Mouse (Mus musculus): ENCODE measurements around the gene Ppp6r2. TPM values are rescaled to one million over a fixed set of nuclear protein-coding genes. Genes with fewer than 3 reads are reported as not detected.

The Ppp6r2 gene
- 47.6 and 60.3 TPM in 2 replicates for polyA plus RNA-seq (2012)

DNA sequence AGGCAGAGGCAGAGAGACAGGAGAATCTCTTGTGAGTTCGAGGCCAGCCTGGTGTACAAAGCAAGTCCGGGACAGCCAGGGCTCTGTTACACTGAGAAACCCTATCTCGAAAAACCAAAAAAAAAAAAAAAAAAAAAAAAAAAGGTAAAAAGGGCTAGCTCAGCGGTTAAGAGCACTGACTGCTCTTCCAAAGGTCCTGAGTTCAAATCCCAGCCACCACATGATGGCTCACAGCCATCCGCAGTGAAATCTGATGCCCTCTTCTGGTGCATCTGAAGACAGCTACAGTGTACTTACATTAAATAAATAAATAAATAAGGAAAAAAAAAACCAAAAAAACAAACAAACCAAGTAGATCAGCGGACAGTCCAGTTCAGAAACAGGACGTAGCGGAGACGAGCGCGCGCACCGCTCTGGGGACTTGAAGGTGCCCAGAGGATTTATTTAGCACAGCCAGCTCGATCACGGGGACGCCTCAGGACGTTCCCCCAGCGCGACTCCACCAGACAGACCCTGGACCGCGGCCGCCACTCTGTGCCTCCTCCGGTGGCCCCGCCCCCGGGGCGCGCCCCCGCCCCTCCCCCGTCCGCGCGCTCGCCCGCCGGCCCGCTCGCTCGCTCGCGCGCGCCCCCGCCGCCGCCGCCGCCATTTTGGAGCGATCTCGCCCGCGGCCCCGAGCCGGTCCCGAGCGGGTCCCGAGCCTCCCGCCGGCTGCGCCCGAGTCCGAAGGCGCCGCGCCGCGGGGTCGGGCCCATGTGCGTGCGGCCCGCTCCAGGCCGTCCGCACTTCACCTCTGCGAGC, at the start of gene Ppp6r2:
Gene Ppp6r2 (plus strand): TSS at position 639 of the 801 bp plus-strand sequence.

DNA sequence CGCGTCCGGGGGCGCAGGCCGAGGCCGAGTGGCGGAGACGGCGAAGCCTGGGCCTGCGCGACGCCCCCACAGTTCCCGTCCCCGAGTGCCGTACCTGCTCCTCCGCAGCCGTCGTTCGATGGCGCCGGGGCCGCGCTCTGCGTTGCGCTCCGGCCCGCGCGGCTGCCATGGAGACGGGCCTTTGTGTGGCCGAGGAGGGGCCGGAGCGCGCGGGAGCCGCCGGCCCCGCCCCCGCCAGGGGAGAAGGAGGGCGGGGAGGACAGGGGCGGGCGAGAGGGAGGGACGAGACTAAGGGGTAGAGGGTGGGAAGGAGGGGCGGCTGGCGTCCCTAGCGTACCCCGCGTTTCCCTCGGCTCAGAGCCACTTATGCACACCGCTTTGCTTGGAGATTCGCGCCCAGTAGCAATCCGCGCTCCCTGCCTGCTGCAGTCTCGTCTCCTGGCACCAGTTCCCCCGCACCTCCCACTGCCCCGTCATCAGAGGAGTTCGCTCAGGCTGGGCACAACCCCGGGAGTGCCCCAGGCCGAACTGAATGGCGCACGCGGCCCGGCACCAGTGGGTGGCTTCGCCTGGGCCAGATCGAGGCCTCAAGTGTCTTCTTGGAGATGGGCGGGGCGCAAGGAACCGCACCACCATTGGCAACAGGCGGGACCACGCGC, 30.7 kb upstream of the Ppp6r2 start, which contains the start of gene Plxnb2:
Gene Plxnb2 (minus strand): TSS at position 218 of the 659 bp plus-strand sequence.

DNA sequence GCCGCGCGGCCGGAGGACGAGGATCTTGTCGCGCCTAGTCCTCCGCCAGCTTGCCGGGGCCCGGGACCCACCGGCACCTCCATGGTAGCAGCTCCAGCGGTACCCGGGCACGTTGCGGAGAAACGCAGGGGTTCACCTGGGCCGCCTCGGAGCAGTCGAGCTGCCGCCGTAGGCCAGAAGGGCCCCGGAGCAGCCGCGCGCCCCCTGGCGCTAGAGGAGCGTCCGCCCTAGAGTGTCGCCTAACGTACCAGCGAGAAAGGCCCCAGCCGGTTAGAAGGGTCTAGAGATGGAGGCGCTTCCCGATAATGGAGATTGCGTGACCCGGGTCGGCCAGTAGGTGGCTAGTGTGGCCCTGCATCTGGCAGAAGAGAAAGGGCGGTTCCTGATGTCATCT, 15.0 kb upstream of the Ppp6r2 start, which contains the start of gene Dennd6b:
Gene Dennd6b (minus strand): TSS at position 184 of the 394 bp plus-strand sequence.

DNA sequence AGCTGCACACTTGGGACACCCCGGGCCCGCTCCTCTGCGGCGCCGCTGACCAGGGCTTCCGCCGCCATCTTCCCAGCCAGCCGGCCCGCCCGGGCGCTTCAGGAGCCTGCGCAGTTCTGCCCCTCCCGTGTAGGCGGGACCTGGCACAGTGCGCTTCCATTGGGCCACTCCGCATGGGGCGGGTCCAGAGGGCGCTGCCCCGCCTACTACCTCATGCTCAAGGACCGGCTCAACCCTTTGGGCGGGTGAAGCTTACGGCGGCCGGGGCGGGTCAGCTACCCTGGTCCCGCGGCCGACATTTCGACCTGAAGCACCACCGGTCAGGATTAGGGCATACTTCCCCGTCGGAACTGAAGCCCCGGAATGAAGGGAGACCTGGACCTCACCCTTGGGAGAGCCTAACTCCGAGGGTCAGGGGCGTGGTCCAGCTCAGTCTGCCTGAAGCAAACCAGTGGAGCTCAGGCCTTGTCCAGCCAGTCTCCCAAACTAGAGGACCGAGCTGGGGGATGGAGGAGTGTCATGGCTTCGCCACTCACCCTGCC, 103.9 kb downstream of the Ppp6r2 start, which contains the start of gene Sbf1:
Gene Sbf1 (minus strand): TSS at position 122 of the 542 bp plus-strand sequence.

DNA sequence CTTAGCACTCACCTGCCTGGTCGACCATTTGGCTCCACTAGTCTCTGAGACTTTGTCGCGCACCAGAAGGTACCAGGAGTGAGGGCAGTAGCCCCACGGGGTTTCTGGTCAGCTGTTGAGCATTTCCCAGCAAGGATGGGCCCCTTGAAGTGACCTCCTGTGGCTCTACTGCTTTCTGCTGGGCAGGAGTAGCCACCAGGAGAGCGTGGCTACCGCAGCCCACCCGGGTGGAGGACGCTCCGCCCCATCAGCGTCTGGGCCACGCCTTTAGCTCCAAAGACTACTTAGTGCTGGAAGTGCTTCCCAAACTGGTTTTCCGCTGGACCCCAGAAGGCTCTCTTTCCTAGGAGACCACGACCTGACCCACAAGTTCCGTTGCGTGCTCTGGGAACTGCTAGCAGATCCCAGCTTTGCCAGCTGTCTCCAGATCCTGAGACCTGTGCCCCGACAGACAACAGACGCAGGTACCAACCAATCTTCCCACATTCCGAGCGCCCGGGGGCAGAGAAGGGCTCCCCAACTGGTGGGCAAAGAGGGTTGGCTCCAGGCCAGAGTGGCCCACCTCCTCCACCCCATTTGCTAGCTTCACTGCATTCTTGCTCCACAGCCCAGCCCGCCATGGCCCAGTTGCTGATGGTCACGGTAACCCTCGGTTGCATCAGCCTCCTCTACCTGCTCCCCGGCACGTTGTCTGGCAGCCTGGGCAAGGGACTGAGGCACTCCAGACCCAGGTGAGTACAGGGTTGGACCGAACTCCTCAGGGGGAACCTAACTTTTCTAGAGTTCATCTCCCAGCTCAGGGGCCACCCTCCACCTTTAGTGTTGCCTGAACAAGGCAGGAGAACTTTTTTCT, 111.5 kb downstream of the Ppp6r2 start, which contains the start of gene Adm2:
Gene Adm2 (plus strand): TSS at position 51 of the 853 bp plus-strand sequence.

DNA sequence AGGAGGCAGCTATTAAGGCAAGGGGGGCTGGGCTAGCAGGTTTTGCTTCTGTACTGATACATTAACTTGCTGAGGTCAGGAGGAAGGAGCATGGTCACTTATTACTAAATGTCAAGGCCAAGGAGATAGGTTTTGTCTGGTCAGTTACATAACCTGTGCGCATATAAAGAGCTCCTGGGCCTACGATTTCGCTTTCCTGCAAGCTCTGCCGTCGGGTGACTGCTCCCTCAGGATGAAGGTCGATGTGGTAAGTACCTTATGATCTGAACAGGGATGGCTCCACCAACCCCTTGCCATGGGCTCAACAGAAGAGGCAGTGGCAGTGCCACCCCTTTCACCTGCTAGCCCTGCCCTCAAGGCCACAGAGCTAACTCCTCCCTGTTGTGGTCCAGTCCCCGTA, 122.9 kb downstream of the Ppp6r2 start, which contains the start of gene Miox:
Gene Miox (plus strand): TSS at position 128 of the 400 bp plus-strand sequence.

Other genes starting within 250 kb of the Ppp6r2 start
- not detected in 2 replicates for gene Mlc1, start 232.5 kb upstream of the Ppp6r2 start, polyA plus RNA-seq (2012)
- gene Mov10l1, start 228.6 kb upstream of the Ppp6r2 start, polyA plus RNA-seq (2012): not detected in 2 replicates
- 0.14 and 0.18 TPM in 2 replicates for gene Panx2, start 151.8 kb upstream of the Ppp6r2 start, polyA plus RNA-seq (2012)
- 97.3 and 104 TPM in 2 replicates for gene Trabd, start 136.4 kb upstream of the Ppp6r2 start, polyA plus RNA-seq (2012)
- 6.0 and 7.7 TPM in 2 replicates for gene Selenoo, start 122.5 kb upstream of the Ppp6r2 start, polyA plus RNA-seq (2012)
- gene Tubgcp6, start 88.4 kb upstream of the Ppp6r2 start, polyA plus RNA-seq (2012): 33.3 and 36.4 TPM in 2 replicates
- 16.0 and 20.5 TPM in 2 replicates for gene Hdac10, start 82.9 kb upstream of the Ppp6r2 start, polyA plus RNA-seq (2012)
- 0.10 TPM in 1 of 2 replicates, not detected in the other for gene Mapk12, start 70.8 kb upstream of the Ppp6r2 start, polyA plus RNA-seq (2012)
- 0.28 and 0.48 TPM in 2 replicates for gene Mapk11, start 61.9 kb upstream of the Ppp6r2 start, polyA plus RNA-seq (2012)
- 38.5 and 40.7 TPM in 2 replicates for gene Plxnb2, start 30.8 kb upstream of the Ppp6r2 start, polyA plus RNA-seq (2012)
- 10.1 and 11.8 TPM in 2 replicates for gene Dennd6b, start 15.1 kb upstream of the Ppp6r2 start, polyA plus RNA-seq (2012)
- gene Sbf1, start 103.8 kb downstream of the Ppp6r2 start, polyA plus RNA-seq (2012): 172 and 230 TPM in 2 replicates
- gene Adm2, start 111.2 kb downstream of the Ppp6r2 start, polyA plus RNA-seq (2012): not detected in 2 replicates
- not detected in 2 replicates for gene Miox, start 122.8 kb downstream of the Ppp6r2 start, polyA plus RNA-seq (2012)
- 139 and 151 TPM in 2 replicates for gene Lmf2, start 144.1 kb downstream of the Ppp6r2 start, polyA plus RNA-seq (2012)
- 63.0 and 78.6 TPM in 2 replicates for gene Ncaph2, start 144.2 kb downstream of the Ppp6r2 start, polyA plus RNA-seq (2012)
- gene Sco2, start 162.3 kb downstream of the Ppp6r2 start, polyA plus RNA-seq (2012): 75.8 and 81.4 TPM in 2 replicates
- 1.4 and 1.6 TPM in 2 replicates for gene Tymp, start 165.5 kb downstream of the Ppp6r2 start, polyA plus RNA-seq (2012)
- 24.7 and 38.6 TPM in 2 replicates for gene Odf3b, start 167.7 kb downstream of the Ppp6r2 start, polyA plus RNA-seq (2012)
- gene Klhdc7b, start 173.4 kb downstream of the Ppp6r2 start, polyA plus RNA-seq (2012): 0.06 and 0.18 TPM in 2 replicates
- not detected in 2 replicates for gene Syce3, start 198.9 kb downstream of the Ppp6r2 start, polyA plus RNA-seq (2012)
- gene Cpt1b, start 214.3 kb downstream of the Ppp6r2 start, polyA plus RNA-seq (2012): 2.2 and 2.7 TPM in 2 replicates
- gene C730034F03Rik, start 218.0 kb downstream of the Ppp6r2 start, polyA plus RNA-seq (2012): 0.07 TPM in 1 of 2 replicates, not detected in the other
- 1.2 and 2.2 TPM in 2 replicates for gene Gm44502, start 218.1 kb downstream of the Ppp6r2 start, polyA plus RNA-seq (2012)
- 157 and 209 TPM in 2 replicates for gene Chkb, start 218.4 kb downstream of the Ppp6r2 start, polyA plus RNA-seq (2012)
- gene Mapk8ip2, start 242.4 kb downstream of the Ppp6r2 start, polyA plus RNA-seq (2012): 0.01 TPM in 1 of 2 replicates, not detected in the other

All from megakaryocyte-erythroid progenitor cell, adult 5 weeks (primary cell).